Mouse (Mus musculus): Measurements from ENCODE around the gene Prkcz.

DNA sequence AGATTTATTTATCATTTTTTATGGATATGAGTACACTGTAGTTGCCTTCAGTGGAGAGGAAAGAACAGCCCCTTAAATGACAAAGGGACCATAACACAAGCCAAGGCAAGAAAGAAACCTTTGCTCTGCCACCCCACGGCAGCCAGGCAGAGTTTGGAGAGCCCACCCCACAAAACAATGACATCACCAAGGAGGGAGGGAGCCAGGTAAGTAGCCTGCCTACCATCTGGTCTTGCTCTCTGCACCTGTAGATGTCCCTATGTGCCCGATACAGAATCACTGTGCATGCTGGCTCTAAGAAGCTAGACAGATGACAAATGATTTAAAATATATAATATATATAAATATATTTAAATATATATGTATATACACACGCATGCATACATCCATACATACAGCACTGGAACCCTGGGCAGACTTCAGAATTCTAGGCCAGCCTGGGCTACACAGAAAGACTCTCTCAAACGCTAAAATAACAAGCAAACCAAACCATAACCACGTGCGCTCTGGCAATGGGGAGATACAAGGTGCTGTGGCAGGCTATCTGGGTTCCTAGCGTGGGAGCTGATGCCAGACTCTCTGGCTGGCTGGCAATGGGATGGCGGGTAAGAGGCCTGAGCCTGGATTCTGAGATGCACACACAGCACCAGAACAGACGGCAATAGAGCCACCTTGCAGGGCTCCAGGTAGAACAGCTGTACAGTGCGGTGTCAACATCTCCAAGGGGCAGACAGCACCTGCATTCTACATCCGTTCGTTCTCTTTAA is 24.7 kb downstream of the Prkcz start:
- TF ChIP-seq CTCF (IDR thresholded peaks at IDR 0.05; ENCODE audit: low read depth) (no peak), EP300 (IDR thresholded peaks at IDR 0.05; ENCODE audit: low read depth) (no peak)
